Mouse (Mus musculus): ENCODE measurements around the gene Slco4c1.
A peak's percentile ranks its signal among the peaks of the same experiment; 100 is the strongest.

Slco4c1 gene

DNA sequence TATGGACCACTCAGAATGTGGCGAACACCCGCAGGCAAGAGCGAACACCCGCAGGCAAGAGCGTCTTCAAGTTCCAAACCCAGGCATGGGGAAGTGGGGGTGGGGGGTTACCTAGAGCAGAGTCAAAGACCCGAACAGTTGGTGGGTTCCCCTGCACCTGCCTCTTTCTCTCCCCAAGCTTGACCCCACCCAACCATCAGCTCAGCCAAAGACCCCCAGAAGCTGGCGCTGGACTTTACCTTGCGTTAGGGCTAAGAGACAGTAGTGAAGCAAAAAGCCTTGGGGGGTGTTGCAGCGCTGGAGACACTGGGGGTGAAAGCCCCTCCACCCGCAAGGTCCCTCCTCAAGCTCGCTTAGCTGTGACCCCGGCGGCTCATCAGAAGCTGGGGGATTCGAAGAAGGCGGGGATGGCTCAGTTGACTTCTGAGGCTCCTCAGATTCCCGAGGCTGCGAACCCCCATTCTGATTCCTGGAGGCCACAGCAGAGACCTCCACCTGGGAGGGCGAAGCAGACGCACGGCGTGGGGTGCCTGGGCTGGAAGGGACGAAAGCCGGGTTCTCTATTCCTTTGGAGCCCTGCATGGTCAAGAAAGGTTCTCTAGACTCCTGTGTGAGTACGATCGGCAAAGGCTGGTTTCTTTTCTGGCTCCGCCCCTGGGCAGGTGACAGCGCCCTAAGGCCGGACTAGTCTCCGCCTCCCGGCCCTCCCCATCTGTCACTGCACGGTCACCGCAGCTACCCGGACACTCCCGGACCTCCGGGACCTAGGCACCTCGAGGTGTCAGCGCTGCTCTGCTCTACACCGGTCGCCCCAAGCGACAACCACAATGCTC, at the start of gene Slco4c1:
Slco4c1 (minus strand) TSS at position 644 of the 833 bp plus-strand sequence.
- peak; percentile 67 to 76 for DNase-seq

DNA sequence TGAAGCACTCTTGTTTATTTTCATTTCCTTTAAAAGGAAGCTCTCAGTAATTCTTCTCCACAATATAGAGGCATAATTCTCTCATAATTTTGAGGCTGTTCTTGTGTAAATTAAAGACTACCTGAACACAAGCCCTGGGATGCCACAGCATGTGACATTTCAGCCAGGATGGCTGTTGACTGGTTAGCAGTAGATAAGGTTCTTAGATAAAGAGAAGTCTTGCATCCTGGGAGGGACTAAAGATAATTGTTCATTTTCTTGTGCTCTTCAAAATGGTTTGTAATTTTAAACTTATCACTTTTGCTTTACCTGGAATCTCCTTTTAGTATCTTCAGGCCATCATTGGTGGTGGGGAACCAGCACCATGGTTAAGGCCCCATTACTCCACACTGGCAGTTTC, 45.4 kb upstream of the Slco4c1 start:
- DNase-seq = no peak

DNA sequence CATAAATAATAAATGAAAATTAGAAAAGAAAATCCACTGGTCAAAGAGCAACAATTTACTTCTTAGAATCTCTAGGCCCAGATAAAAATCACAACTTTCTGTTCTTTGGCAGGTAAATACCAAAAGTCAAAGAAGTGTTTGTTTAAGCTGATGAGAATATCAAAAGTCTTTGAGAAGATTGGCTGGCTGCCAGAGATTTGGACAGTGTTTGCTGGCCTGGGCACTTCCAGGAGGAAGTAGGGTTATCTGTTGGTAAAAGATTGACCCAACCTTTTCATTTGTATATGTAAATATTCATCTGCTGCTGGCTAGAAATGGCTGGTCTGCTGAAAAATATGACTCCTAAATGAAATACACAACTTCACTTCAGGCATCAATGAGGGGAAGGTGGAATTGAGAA, 11.8 kb upstream of the Slco4c1 start:
- no peak for DNase-seq

DNA sequence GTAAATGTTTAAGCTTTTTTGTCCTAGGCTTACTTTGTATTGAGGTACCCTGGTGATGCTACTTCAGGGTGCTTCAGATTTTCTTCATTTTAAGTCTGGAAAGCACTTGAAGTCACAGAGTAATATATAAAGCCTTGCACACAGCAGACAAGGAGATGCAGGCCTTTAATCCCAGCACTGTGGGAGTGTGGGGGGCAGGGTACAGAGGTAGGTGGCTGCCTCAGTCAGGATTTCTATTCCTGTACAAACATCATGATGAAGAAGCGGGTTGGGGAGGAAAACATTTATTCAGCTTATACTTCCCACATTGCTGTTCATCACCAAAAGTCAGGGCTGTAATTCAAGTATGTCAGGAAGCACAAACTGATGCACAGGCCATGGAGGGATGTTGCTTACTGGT, 6.6 kb upstream of the Slco4c1 start:
- DNase-seq = no peak

DNA sequence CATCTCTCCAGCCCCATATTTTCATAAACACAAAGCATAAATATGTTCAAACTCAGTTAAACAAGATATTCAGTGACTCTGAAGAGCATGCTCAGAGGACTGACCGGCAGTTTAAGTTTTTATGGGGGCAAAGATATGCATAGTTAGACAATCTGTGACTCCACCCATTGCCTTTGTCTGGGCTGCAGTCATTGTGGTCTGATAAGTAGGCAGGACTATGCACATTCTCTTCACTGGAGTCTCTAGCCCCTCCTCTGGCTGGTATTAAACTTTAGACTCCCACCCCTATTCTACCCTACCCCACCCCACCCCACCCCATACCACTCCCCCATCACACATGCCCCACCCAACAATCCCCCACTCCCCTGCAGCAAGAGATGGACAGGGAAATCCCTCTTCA, 4.1 kb upstream of the Slco4c1 start:
- DNase-seq = no peak

DNA sequence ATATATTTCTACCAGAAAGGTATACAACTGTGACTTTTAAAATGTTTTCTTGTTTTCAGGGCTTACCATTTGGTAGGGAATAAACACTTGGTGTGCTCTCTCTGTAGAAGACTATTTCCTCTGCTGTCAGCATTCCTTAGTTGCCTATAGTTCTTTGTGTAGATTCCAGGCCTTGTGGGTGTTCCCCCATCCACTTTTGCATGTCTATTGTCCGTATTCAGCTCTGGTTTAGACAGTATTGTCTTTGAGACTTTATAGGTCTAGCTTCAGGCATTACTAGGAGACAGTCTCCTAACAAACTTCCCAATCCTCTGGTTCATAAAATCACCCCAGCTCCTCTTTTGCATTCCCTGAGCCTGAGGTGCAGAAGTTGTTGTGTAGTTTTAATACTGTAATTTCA, 2.7 kb upstream of the Slco4c1 start:
- DNase-seq = no peak

DNA sequence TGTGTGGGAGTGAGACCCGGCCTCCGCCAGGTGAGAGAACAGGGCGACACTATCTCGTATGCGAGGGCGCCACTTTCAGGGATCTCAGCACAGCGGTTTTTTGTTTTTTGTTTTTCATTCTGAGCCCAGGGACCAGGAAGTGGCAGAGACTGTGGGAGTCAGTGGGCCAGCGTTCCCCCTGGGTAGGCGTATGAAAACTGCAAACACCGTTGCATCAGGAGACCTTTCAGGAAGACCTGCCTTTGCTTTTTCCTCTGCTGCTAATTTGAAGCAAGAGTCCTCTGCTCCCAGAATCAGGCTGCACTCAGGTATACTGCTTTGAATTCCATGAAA, 356 bp upstream of the Slco4c1 start:
- DNase-seq = no peak

DNA sequence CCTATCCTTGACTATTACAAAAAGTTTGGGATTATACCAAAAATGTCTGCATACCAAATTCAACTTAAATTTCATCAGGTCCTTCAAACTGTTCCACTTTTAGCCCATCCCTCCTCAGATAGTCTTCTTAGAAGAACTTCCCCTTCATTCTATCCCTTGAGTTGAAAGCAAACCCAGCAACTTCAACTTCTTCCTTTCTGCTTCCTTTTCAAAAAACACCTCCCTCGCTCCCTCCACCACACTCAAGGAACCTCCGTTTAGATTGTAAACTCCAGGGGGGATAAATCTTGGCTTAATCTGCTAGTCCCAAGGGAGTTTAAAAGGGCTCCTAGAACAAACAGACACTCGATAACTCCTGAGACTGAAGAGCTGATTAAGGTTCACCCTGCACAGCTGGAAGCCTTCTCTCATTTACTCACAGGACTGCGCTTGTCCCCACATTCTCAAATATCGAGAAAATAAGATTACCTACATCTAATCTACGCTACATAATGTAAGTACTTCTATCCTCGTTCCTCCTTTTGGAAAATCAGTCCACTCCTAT, 1.1 kb downstream of the Slco4c1 start:
- DNase-seq = peak in 1 of 2 experiments; percentile 4

DNA sequence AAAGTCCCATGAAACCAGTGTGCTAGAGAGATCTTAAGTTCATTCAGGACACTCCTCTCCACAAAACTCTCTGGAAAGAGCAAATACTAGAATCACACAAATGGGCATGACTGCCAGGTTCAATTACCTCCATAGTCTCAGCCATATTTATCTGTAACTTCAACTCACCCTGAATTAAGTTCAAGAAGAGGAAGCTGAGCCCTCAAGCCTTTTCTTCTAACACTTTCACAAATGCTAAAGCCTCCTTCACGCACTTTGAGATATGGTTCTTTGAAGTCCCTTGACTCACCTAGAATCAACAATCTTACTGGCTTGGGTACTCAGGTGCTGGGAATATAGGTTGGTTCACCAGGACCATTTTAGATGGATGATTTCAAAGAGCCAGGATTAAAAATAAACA, 3.2 kb downstream of the Slco4c1 start:
- no peak for DNase-seq

DNA sequence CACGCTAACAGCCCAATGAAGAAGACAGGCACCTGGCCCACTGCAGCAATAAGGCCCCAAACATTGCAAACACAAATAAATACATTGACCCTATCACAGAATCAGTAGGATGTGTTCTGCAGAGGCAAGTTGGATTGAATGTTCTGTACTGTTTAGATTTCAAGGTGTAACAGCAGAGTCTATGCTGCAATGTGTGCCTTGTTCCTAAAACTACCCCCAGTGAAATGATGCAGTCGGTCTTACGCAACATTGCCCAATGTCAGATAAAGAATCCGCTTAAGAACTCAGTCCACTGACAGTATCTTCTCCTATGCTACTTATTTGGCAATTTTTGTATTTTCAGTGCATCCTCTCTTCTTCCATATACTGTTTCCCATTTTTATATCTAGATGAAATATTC, 6.0 kb downstream of the Slco4c1 start:
- no peak for DNase-seq

DNA sequence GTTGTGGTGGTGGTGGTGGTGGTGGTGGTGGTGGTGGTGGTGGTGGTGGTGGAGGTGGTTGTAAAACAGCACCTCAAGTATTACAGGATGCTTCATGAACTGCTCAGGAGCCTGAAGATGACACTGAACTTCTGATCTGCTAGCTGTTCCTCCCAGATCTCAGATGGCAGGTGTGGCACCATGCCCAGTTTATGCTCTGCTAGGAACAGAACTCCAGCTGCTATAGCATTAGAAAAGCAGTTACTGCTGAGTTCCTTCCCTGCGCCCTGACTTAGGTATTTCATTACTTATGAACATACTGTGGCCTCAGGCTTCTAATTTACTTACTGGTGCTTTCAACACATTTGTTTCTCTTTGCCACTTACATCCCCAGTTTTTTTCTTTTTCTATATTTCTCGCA, 7.9 kb downstream of the Slco4c1 start:
- DNase-seq = peak; percentile 23 to 33

DNA sequence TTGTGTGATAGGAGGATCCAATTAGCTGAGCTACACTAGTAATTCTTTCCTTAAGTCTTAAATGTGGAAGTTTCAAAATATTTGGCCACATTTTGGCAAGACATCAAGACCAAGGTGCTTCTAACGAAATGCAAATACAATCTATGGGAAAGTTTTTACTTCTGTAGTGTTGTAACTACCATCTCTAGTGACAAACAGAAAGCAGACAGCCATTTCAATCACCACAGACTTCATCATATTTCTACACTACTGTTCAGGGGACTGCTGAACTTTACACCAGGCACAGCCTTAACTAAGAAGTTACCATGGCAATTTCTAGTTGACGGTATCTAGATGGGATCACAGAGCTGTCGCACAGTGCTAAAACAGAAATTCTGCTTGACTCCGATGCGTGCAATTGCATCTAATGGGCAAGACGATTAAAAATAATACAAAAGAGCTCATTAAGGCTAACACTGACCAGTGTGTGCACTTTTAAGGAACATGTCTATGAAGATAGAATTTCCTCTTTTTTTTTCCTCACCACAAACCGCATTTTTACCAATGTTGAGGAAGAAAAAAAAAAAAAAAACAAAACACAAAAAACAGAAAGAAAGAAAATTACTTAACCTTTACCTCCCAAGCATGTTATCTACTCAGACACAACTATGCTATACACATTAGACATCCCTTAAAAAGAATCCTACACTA, 11.8 kb downstream of the Slco4c1 start:
- no peak for DNase-seq

DNA sequence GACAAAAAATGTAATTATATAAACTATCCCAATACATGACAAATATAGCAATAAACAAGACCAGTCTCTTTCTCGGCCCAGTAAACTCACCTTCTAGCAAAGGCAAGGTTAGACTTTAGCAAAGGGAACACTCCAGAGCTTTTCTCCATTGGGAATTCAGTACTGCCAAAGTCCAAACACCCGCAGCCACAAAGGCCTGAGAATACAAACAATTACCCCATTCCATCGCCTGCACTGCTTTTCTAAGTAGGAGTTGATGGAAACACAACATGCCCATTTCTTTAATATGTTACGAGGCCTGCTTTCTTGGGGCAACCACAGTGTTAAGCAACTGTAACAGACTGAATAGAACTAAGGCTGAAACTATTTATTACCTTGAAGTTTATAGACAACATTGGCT, 18.4 kb downstream of the Slco4c1 start:
- DNase-seq = no peak

DNA sequence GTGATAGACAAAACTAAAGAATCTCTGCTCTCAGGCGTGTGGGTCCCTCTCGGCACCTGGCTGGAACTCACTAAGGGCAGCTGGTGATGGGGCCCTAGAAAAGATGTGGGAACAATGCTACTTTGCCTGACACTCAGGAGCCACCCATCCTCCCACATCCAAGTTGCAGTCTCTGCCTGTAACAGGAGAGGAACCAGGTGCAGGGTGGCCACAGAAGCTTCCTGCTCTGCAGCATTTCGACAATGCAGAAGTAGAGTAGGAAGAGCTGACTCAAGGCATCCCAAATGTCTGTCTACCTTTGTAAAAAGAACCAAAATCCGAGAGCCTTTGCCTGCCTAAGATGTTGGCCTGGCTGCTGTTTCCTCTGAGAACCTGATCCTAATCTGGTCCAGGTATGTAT, 22.9 kb downstream of the Slco4c1 start:
- no peak for DNase-seq

DNA sequence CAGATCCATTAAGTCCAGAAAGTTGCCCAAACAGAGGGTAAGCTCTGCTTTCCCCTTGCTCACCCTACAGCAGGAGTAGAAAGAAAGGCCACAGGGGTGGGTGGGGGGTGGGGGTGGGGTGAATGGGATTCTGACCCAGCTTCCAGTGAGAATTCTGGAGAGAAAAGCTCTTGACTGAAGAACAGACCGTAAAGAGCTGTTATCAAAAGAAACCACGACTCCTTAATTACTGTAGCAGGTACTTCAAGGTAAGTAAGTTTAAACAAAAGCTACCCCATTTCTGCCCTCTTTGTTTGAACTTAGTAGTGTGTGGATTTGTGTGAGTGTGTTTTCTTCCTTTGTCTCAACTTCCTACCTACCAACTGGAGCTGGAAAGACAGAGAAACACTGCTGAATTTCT, 23.4 kb downstream of the Slco4c1 start:
- no peak for DNase-seq

DNA sequence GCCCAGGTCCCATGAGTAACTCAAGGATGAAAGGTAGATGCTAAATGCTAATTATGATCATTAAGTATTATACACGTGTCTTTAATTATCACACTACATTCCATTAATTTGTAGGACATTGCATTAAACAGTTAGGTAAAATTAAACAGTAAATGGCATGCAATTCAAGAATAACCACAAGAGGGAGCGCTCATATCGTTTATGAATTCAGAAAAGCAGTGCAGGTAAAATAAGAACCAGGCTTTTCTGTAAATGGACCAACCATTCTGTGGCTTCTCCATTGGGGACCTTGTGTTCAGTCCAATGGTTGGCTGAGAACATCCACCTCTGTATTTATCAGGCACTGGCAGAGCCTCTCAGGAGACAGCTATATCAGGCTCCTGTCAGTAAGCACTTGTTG, 25.2 kb downstream of the Slco4c1 start:
- DNase-seq = peak; percentile 56 to 67

DNA sequence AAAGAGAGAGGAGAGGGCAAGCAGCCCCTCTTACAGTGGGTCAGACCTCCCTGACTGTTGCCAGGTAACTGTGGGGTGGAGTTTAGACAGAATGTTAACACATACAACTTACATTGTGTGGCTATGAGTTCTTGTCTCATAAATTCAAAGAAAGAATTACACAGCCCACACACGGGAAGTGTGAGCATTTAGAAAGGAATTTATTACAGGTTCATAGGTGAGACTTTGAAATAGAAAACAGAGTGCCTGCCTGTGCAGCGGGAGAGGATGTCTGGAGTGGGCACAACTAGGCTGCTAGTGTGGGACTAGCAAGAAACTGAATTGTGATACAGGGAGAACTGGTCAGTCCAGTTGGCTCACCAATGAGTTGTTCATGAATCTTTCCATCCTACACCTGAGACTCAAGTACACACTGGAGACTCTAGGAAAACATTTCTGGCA, 66.7 kb downstream of the Slco4c1 start:
- no peak for DNase-seq

DNA sequence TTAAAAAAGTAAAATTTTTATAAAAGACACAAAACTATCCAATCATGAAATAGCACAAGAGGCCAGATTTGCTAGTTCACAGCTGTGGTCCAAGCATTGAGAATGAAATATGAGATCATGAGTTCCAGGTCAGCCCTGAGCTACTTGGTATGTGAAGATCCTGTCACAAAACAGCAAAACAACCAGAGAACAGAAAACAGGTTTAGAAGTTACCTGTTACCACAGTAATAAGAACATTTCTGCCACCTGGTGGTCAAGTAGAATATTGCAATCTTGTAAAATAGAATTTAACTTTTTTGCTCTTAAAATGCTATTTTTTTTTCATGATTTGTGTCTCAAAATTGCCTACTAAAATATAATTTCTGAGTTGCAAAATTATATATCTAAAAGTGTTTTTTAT, 70.4 kb downstream of the Slco4c1 start:
- peak; percentile 5 to 23 for DNase-seq

DNA sequence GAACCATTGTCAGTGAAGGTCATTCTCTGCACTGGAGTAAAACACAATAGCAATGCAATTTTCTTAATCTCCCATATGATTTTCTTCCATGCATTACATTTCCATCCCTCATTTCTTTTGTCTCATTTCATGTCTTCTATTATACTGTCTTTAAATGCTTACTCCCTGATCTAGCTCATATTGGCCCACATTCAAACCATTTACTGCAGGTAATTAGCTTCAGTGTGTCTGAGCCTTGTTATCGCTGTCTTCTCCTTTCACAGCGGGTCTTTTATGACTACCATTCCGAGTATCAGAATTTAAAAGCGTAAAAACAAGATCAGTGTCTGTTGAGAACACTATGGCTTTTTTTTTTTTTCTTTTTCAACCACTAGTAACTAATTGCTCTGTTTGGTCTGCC, 77.3 kb downstream of the Slco4c1 start:
- DNase-seq = no peak

DNA sequence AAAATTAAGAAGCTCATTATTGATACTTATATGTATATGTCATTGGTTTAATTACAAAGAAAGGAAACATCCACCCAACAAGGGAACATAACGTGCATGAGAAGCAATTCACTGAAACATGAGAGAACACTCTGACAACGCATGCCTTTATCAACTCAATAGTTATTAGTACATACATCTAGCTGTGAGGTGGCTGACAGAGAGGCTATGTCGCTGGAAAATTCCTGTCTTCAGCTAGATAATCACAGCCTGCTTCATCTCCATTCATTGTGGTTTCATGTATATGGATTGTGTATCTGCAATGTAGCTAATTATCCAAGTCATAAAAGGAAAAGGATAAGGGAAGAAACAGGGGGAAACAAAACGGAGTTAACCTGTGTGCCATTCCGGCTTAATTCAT, 77.7 kb downstream of the Slco4c1 start:
- no peak for DNase-seq

DNA sequence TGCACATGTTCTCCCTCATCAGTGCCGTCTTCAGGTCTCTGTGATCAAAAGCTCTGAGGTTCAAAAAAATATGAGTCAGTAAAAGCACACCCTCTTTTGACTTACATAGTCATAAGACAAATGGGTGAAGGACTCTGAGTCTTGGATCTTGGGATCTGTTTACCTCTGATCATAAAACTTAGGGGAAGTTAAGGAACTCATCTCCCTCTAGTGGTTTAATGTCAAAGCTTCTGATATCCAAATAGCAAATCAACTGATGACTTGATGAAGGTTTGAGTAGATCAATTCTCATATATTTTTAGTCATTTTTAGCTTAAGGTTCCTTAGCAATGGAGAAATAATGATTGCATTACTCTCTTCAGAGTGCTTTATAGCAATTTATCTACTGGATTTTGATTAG, 82.7 kb downstream of the Slco4c1 start:
- no peak for DNase-seq

DNA sequence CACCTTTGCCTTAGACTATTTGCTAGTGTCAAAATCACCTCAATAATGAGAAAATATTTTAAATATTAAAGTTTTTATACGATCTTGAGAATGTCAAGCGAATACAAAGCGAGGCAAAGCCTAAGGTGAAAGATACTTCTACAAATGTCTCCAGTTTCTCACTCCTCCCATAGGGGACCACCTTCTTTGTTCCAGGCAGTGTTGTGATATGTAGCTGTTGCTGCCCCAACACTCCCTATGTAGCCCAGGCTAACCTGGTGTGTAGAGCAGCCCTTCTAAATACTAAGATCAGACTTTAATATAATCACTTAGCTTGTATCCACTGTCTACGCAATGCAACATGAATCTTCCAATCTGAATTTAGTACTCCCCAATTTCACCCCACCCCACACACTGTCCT, 97.8 kb downstream of the Slco4c1 start:
- DNase-seq = no peak

DNA sequence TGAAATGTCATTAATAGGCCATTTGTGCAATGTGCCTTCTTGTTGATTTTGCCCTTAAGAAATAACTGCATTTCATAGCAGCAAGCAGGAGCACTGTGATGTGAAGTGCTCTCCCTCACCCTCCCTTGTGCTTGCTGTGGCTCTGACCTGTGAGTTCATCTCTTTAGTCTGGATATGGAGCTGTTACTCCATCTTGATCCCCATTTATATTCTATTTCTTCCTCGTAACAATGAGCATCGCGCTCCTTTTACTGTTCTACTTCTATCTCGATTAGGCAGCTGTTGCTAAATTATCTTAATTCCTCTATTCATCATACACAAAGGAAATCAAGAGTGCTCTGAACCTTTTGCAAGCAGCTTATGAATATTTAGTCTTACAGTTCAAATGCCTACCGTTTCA, 98.3 kb downstream of the Slco4c1 start:
- no peak for DNase-seq

DNA sequence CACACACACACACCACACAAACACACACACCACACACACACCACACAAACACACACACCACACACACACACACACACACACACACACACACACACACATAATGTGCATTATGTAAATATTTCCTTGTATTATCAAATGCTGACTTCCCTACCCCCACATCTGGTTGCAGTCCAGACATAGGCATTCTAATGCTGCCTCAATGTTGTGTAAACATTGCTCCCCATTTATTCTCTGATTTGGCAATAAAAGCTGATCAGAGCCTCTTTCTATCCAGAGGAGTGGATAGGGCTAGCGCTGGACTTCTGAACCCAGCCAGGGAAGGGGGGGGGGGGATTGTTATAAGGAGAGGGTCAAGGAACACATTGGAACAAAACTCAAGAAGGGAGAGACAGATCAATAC, 101.7 kb downstream of the Slco4c1 start:
- no peak for DNase-seq
